Mouse (Mus musculus) intestine, embryonic 16.5 days (tissue): ENCODE data around the gene Lpp. TPM values are rescaled to one million over a fixed set of nuclear protein-coding genes. Genes with fewer than 3 reads are reported as not detected.

ENCODE experiments used
- microRNA counts: library from miRNA; unstranded; fragments of <30 nt; microRNA quantifications from one replicate; lab custom pipeline; 2016
- microRNA-seq: library from miRNA; unstranded; fragments of <30 nt; microRNA quantifications from one replicate; pipeline ENCODE4, GENCODE M21; 2016
- polyA plus RNA-seq: library from polyadenylated mRNA; unstranded; fragments of >200 nt; fragmentation: Nextera tagmentation; extraction: Ambion mirVana; gene quantifications from 2 replicates; pipeline ENCODE4 v1.2.1, GENCODE M21; 2015

The Lpp gene
- polyA plus RNA-seq, 1 experiment from 2014 or later = 64.7 TPM

MicroRNAs encoded within 50 kb of the gene (microRNA counts, 519-probe panel; counts per million panel counts)
- 3,260 counts per million, percentile 83 among the panel's probes with 10 or more counts for microRNA mmu-miR-28 (lab: Ali Mortazavi, UCI)

Small RNAs within 50 kb of the gene (microRNA-seq; reads per million reads assigned to microRNA genes)
- 2,203 reads per million, percentile 80 among the genes with 10 or more reads in this experiment for gene Mir28a
